Mouse (Mus musculus): ENCODE data around the gene Dmrtc2. TPM values are rescaled to one million over a fixed set of nuclear protein-coding genes. Genes with fewer than 3 reads are reported as not detected.

Gene Dmrtc2
- polyA plus RNA-seq, 1 experiment = not detected

DNA sequence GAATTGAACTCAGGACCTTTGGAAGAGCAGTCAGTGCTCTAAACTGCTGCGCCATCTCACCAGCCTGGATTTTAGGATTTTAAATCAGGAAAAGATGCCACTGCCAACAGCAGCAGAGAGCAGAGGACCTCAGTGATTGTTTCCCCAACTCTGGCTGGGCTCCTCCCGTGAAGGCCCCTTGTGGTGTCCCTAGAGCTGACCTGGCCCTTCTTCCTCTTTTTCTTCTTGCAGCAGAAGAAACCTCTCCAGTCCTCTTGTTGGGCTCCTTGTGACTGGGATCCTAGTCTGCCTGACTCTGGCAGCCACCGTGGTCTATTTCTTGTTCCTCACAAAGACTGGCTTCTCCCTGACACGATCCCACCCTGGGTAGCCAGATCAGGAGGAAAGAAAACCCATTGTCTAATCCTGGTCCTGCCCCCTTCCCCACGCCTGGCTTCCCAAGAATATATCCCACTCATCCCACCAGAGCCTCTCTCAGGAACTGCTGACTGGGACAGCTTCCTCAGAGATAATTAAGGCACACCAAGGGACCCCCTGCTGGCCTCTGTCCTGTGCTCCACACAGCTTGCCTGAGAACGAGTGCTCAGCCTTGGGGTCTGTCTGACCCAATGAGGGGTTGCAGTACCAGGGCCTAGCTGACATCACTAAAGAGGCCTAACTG lies 13.3 kb upstream of the Dmrtc2 start:
- H3K27me3 ChIP-seq (ENCODE audit: control insufficient read depth, insufficient read depth, insufficient read length) = no peaks in the 10 kb centered on the region
- TF ChIP-seq CTCF (IDR thresholded peaks at IDR 0.05; ENCODE audit: control insufficient read depth, insufficient read depth, insufficient read length) (no peak), MYOD1 (IDR thresholded peaks at IDR 0.05; ENCODE audit: control insufficient read depth, insufficient read length, low read depth) (no peak), USF1 (IDR thresholded peaks at IDR 0.05; ENCODE audit: low read depth) (no peak)

DNA sequence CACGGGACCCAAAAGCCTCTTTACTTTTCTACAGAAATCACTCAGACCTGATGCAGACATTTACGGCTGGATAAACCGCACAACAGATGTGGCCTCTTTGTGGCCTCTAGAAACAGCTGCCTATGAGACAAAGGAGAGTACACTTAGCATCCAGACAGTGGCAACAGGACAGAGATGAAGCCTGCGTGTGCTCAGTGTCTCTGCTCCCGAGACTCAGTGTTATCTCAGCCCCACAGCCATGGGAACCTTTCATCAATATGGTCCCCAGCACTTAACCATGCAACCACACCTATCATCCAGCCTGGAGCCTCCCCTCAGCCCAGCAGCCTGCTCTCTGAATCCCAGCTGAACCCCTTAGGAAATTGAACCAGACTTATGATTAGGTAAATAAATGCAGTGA lies 10.6 kb upstream of the Dmrtc2 start:
- Histone ChIP-seq H3ac (ENCODE audit: control insufficient read depth, insufficient read length, low read depth) (no peak overlapping the region), H3K36me3 (ENCODE audit: control insufficient read depth, insufficient read depth) (no peaks in the 10 kb centered on the region), H3K79me2 (ENCODE audit: control insufficient read depth, insufficient read depth) (no peaks in the 10 kb centered on the region), H3K79me3 (ENCODE audit: low read depth) (no peaks in the 10 kb centered on the region), H3K4me3 (ENCODE audit: insufficient read depth, poor library complexity, severe bottlenecking) (no peak overlapping the region), H3K27me3 (ENCODE audit: control insufficient read depth, insufficient read depth, insufficient read length) (no peaks in the 10 kb centered on the region)
- no peak for TF ChIP-seq CTCF (IDR thresholded peaks at IDR 0.05; ENCODE audit: control insufficient read depth, insufficient read depth, insufficient read length)
- TF ChIP-seq USF1 (IDR thresholded peaks at IDR 0.05; ENCODE audit: low read depth) = no peak
- no peak for TF ChIP-seq MYOG (IDR thresholded peaks at IDR 0.05; ENCODE audit: control insufficient read depth, extremely low read depth, insufficient read length)
- no peak for TF ChIP-seq MAX (IDR thresholded peaks at IDR 0.05)
- TF ChIP-seq FOSL1 (IDR thresholded peaks at IDR 0.05; ENCODE audit: insufficient read depth, low read length, poor library complexity, severe bottlenecking) = no peak

More for the DNA sequence above, 13.3 kb upstream of the Dmrtc2 start:
- no peaks in the 10 kb centered on the region for H3K79me2 ChIP-seq (ENCODE audit: control insufficient read depth, insufficient read depth)
- H3K4me3 ChIP-seq (ENCODE audit: insufficient read depth, poor library complexity, severe bottlenecking) = no peak overlapping the region
- no peak overlapping the region for H3ac ChIP-seq (ENCODE audit: control insufficient read depth, insufficient read length, low read depth)
- H3K79me3 ChIP-seq (ENCODE audit: low read depth) = no peaks in the 10 kb centered on the region
- no peaks in the 10 kb centered on the region for H3K36me3 ChIP-seq (ENCODE audit: control insufficient read depth, insufficient read depth)

DNA sequence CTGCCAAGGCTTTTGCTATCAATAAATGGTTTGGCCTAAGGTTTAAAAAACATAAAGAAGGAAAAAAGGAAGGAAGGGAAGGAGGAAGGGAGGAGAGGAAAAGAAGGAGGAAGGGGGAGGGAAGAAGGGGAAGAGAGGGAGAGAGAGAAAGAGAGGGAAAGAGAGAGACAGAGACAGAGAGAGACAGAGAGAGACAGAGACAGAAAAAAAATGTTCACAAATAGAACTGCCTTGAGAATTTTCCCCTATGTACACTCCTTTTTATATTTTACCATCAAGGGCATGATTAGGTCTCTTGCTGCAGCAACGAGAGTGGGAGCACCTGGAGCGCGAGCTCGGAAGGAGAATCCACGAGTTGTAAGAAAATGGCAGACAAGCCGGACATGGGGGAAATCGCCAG lies 7.9 kb upstream of the Dmrtc2 start, which contains the start of gene Gm9844:
Gm9844 (plus strand) TSS at position 301 of the 400 bp plus-strand sequence.
- H3K27me3 ChIP-seq (ENCODE audit: control insufficient read depth, insufficient read depth, insufficient read length) = no peaks in the 10 kb centered on the region
- H3ac ChIP-seq (ENCODE audit: control insufficient read depth, insufficient read length, low read depth) = no peak within 1 kb of the TSS
- TF ChIP-seq MAX (IDR thresholded peaks at IDR 0.05) = no peak
- TF ChIP-seq MYOD1 (IDR thresholded peaks at IDR 0.05; ENCODE audit: control insufficient read depth, insufficient read length, low read depth) = no peak
- TF ChIP-seq CTCF (IDR thresholded peaks at IDR 0.05; ENCODE audit: control insufficient read depth, insufficient read depth, insufficient read length) = no peak
- no peak for TF ChIP-seq USF1 (IDR thresholded peaks at IDR 0.05; ENCODE audit: low read depth)
- TF ChIP-seq FOSL1 (IDR thresholded peaks at IDR 0.05; ENCODE audit: insufficient read depth, low read length, poor library complexity, severe bottlenecking) = no peak
- TF ChIP-seq MYOG (IDR thresholded peaks at IDR 0.05; ENCODE audit: control insufficient read depth, extremely low read depth, insufficient read length) = no peak
- TF ChIP-seq CEBPB (IDR thresholded peaks at IDR 0.05; ENCODE audit: low read depth) = no peak
- no peaks in the 10 kb centered on the region for H3K79me2 ChIP-seq (ENCODE audit: control insufficient read depth, insufficient read depth)
- no peaks in the 10 kb centered on the region for H3K79me3 ChIP-seq (ENCODE audit: low read depth)
- no peaks in the 10 kb centered on the region for H3K36me3 ChIP-seq (ENCODE audit: control insufficient read depth, insufficient read depth)
- H3K4me3 ChIP-seq (ENCODE audit: insufficient read depth, poor library complexity, severe bottlenecking) = no peak within 1 kb of the TSS

DNA sequence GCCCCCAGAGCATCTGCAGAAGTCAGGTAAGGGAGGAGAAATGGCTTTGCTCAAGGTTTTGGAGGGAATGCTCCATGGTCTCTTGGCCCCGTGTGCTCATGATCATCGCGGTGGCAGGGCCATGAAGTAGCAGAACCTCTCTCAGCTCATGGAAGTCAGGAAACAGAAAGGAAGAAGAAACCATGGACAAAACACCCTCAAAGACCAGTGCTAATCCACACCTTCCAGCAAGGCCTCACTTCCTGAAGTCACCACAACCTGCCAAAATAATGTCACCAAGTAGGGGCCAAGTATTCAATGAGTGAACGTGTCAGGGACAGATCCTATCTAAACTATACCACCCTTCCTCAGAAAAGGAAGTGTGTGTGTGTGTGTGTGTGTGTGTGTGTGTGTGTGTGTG lies 7.0 kb upstream of the Dmrtc2 start:
- TF ChIP-seq USF1 (IDR thresholded peaks at IDR 0.05; ENCODE audit: low read depth) = no peak
- TF ChIP-seq MYOG (IDR thresholded peaks at IDR 0.05; ENCODE audit: control insufficient read depth, extremely low read depth, insufficient read length) = no peak
- TF ChIP-seq CEBPB (IDR thresholded peaks at IDR 0.05; ENCODE audit: low read depth) = no peak
- TF ChIP-seq FOSL1 (IDR thresholded peaks at IDR 0.05; ENCODE audit: insufficient read depth, low read length, poor library complexity, severe bottlenecking) = no peak
- no peak for TF ChIP-seq MAX (IDR thresholded peaks at IDR 0.05)
- no peak for TF ChIP-seq MYOD1 (IDR thresholded peaks at IDR 0.05; ENCODE audit: control insufficient read depth, insufficient read length, low read depth)
- no peak for TF ChIP-seq CTCF (IDR thresholded peaks at IDR 0.05; ENCODE audit: control insufficient read depth, insufficient read depth, insufficient read length)
- no peaks in the 10 kb centered on the region for H3K27me3 ChIP-seq (ENCODE audit: control insufficient read depth, insufficient read depth, insufficient read length)
- H3K79me3 ChIP-seq (ENCODE audit: low read depth) = no peaks in the 10 kb centered on the region

DNA sequence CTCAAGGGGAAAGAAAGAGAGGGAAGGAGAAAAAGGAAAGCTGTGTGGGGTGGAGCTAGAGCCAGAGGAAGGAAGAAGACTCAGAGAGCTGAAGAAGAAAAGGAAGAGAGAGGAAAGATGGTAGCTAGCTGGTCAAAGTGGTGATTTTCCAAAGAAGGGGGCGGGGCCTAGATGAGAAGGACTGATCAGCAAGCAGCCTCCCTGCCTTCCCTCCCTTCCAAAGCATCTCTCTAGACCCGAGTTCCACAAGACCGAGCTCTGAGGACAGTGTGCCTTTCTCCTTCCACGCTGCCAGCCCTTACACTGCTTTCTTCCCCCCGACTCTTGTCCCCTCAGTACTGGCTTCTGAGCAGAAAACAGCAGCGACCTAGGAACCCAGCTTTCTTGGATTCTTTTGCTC lies 5.7 kb upstream of the Dmrtc2 start:
- no peak overlapping the region for H3ac ChIP-seq (ENCODE audit: control insufficient read depth, insufficient read length, low read depth)

More for the DNA sequence above, 7.0 kb upstream of the Dmrtc2 start:
- no peak overlapping the region for H3ac ChIP-seq (ENCODE audit: control insufficient read depth, insufficient read length, low read depth)
- no peak overlapping the region for H3K4me3 ChIP-seq (ENCODE audit: insufficient read depth, poor library complexity, severe bottlenecking)
- H3K79me2 ChIP-seq (ENCODE audit: control insufficient read depth, insufficient read depth) = no peaks in the 10 kb centered on the region
- no peaks in the 10 kb centered on the region for H3K36me3 ChIP-seq (ENCODE audit: control insufficient read depth, insufficient read depth)

DNA sequence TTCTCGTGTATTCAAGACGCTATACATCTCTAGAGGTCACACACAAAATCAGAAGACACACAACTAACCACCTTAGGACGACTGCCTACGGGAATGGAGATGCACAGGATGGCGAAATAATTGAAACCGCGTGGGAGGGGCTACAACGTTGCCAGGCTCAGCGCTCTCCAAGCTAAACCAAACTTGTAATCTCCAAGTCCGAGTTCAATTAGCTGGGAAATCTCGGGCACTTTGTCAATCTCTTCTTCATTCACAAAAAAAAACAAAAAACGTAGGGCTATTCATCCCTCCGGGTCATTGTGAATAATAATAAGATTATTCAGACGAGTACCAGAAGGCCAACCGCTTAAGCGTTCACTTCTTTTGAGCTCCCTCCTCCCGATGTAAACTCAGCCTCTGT lies 777 bp upstream of the Dmrtc2 start:
- Histone ChIP-seq H3K79me2 (ENCODE audit: control insufficient read depth, insufficient read depth) (no peaks in the 10 kb centered on the region), H3K4me3 (ENCODE audit: insufficient read depth, poor library complexity, severe bottlenecking) (no peak overlapping the region), H3ac (ENCODE audit: control insufficient read depth, insufficient read length, low read depth) (no peak overlapping the region), H3K27me3 (ENCODE audit: control insufficient read depth, insufficient read depth, insufficient read length) (peaks cover 24% of the 10 kb centered on the region), H3K36me3 (ENCODE audit: control insufficient read depth, insufficient read depth) (no peaks in the 10 kb centered on the region), H3K79me3 (ENCODE audit: low read depth) (no peaks in the 10 kb centered on the region)
- no peak for TF ChIP-seq MYOG (IDR thresholded peaks at IDR 0.05; ENCODE audit: control insufficient read depth, extremely low read depth, insufficient read length)
- TF ChIP-seq CTCF (IDR thresholded peaks at IDR 0.05; ENCODE audit: control insufficient read depth, insufficient read depth, insufficient read length) = no peak
- TF ChIP-seq USF1 (IDR thresholded peaks at IDR 0.05; ENCODE audit: low read depth) = no peak
- no peak for TF ChIP-seq MYOD1 (IDR thresholded peaks at IDR 0.05; ENCODE audit: control insufficient read depth, insufficient read length, low read depth)
- TF ChIP-seq FOSL1 (IDR thresholded peaks at IDR 0.05; ENCODE audit: insufficient read depth, low read length, poor library complexity, severe bottlenecking) = no peak
- no peak for TF ChIP-seq CEBPB (IDR thresholded peaks at IDR 0.05; ENCODE audit: low read depth)
- no peak for TF ChIP-seq MAX (IDR thresholded peaks at IDR 0.05)

More for the DNA sequence above, 5.7 kb upstream of the Dmrtc2 start:
- TF ChIP-seq MYOD1 (IDR thresholded peaks at IDR 0.05; ENCODE audit: control insufficient read depth, insufficient read length, low read depth) (no peak), MYOG (IDR thresholded peaks at IDR 0.05; ENCODE audit: control insufficient read depth, extremely low read depth, insufficient read length) (no peak), MAX (IDR thresholded peaks at IDR 0.05) (no peak), CTCF (IDR thresholded peaks at IDR 0.05; ENCODE audit: control insufficient read depth, insufficient read depth, insufficient read length) (no peak), FOSL1 (IDR thresholded peaks at IDR 0.05; ENCODE audit: insufficient read depth, low read length, poor library complexity, severe bottlenecking) (no peak), CEBPB (IDR thresholded peaks at IDR 0.05; ENCODE audit: low read depth) (no peak), USF1 (IDR thresholded peaks at IDR 0.05; ENCODE audit: low read depth) (no peak)
- H3K79me3 ChIP-seq (ENCODE audit: low read depth) = no peaks in the 10 kb centered on the region
- no peak overlapping the region for H3K4me3 ChIP-seq (ENCODE audit: insufficient read depth, poor library complexity, severe bottlenecking)
- no peaks in the 10 kb centered on the region for H3K79me2 ChIP-seq (ENCODE audit: control insufficient read depth, insufficient read depth)
- peaks cover 3% of the 10 kb centered on the region for H3K27me3 ChIP-seq (ENCODE audit: control insufficient read depth, insufficient read depth, insufficient read length)
- H3K36me3 ChIP-seq (ENCODE audit: control insufficient read depth, insufficient read depth) = no peaks in the 10 kb centered on the region

Data from C2C12 (cell line).